Mouse (Mus musculus): ENCODE measurements around the gene Gm49336. TPM values are rescaled to one million over a fixed set of nuclear protein-coding genes. Genes with fewer than 3 reads are reported as not detected.

Gm49336 gene
- polyA plus RNA-seq, 2 experiments, result 20.4 to 35.9 TPM

DNA sequence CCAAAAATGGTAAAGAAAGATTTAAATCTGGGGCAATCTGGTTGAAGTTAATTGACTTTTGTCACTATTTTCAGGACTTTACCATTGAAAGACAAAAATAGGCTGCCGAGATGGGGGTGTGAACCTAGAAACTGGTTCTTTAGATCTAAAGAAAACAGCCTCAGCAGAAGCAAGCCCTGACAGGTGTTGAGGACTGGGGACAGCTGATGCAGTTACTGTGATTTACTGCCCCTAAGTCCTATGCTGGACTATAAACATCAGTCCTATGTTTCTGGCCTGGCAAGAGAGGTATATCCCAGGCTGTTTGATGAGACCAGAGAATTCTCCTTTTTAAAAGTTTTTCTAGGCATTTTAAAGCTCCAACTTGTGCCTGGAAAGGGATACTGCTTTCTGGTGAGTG lies 37.3 kb downstream of the Gm49336 start:
- Histone ChIP-seq H3K4me3 (ENCODE audit: insufficient read depth in 1 of 2, low read depth in 2 of 2, low read length in 2 of 2) (no peak overlapping the region), H3K9me3 (ENCODE audit: control insufficient read depth, low read length) (no peaks in the 10 kb centered on the region), H3K4me1 (replicated peaks; ENCODE audit: control insufficient read depth in 2 of 2, insufficient read depth in 2 of 2, low read length in 1 of 2) (no peaks in the 10 kb centered on the region), H3K36me3 (replicated peaks; ENCODE audit: control insufficient read depth, insufficient read depth, low read depth) (peaks cover 2% of the 10 kb centered on the region; the same call in 1 of the 2 replicates), H3K27ac (no peak overlapping the region), H3K4me2 (ENCODE audit: low read depth) (no peak overlapping the region), H3K9ac (replicated peaks) (no peak overlapping the region), H3K27me3 (ENCODE audit: control insufficient read depth, insufficient read depth, low read length) (no peaks in the 10 kb centered on the region)
- WGBS (ENCODE audit: insufficient replicate concordance), result 67% methylated on average over 1 of the region's 1 CpGs
- TF ChIP-seq EP300 (IDR thresholded peaks at IDR 0.05; ENCODE audit: low read depth), result no peak
- TF ChIP-seq CTCF (IDR thresholded peaks at IDR 0.05; ENCODE audit: low read depth), result no peak
- ATAC-seq (ENCODE audit: insufficient read depth) (no peak), DNase-seq (ENCODE audit: low read depth in 3 of 3, low spot score in 3 of 3) (no peak)

- Histone ChIP-seq H3K4me1 (replicated peaks; ENCODE audit: control insufficient read depth in 2 of 2, insufficient read depth in 2 of 2, low read length in 1 of 2) (no peaks in the 10 kb centered on the region), H3K27ac (no peak overlapping the region), H3K4me2 (ENCODE audit: low read depth) (no peak overlapping the region), H3K4me3 (ENCODE audit: insufficient read depth in 1 of 2, low read depth in 2 of 2, low read length in 2 of 2) (no peak overlapping the region), H3K27me3 (ENCODE audit: control insufficient read depth, insufficient read depth, low read length) (no peaks in the 10 kb centered on the region), H3K36me3 (replicated peaks; ENCODE audit: control insufficient read depth, insufficient read depth, low read depth) (no peaks in the 10 kb centered on the region), H3K9ac (replicated peaks) (no peak overlapping the region), H3K9me3 (ENCODE audit: control insufficient read depth, low read length) (no peaks in the 10 kb centered on the region)
- 71% methylated on average over 7 of the region's 7 CpGs for WGBS (ENCODE audit: insufficient replicate concordance)
- ATAC-seq (ENCODE audit: insufficient read depth), result no peak
- no peak for DNase-seq (ENCODE audit: low read depth in 3 of 3, low spot score in 3 of 3)
- no peak for TF ChIP-seq EP300 (IDR thresholded peaks at IDR 0.05; ENCODE audit: low read depth)
- no peak for TF ChIP-seq CTCF (IDR thresholded peaks at IDR 0.05; ENCODE audit: low read depth)
These were observed 42.1 kb downstream of the Gm49336 start for GRCm38 (mm10) chr14:60209166-60209565.

GRCm38 (mm10) chr14:60204993-60205392 lies 46.3 kb downstream of the Gm49336 start:
- Histone ChIP-seq H3K9ac (replicated peaks) (no peak overlapping the region), H3K9me3 (ENCODE audit: control insufficient read depth, low read length) (no peaks in the 10 kb centered on the region), H3K4me3 (ENCODE audit: insufficient read depth in 1 of 2, low read depth in 2 of 2, low read length in 2 of 2) (no peak overlapping the region), H3K27ac (no peak overlapping the region), H3K27me3 (ENCODE audit: control insufficient read depth, insufficient read depth, low read length) (no peaks in the 10 kb centered on the region), H3K4me1 (replicated peaks; ENCODE audit: control insufficient read depth in 2 of 2, insufficient read depth in 2 of 2, low read length in 1 of 2) (no peaks in the 10 kb centered on the region), H3K4me2 (ENCODE audit: low read depth) (no peak overlapping the region), H3K36me3 (replicated peaks; ENCODE audit: control insufficient read depth, insufficient read depth, low read depth) (no peaks in the 10 kb centered on the region)
- WGBS (ENCODE audit: insufficient replicate concordance), result 72% methylated on average over 6 of the region's 6 CpGs
- DNase-seq (ENCODE audit: low read depth in 3 of 3, low spot score in 3 of 3), result no peak
- no peak for TF ChIP-seq EP300 (IDR thresholded peaks at IDR 0.05; ENCODE audit: low read depth)
- TF ChIP-seq CTCF (IDR thresholded peaks at IDR 0.05; ENCODE audit: low read depth), result no peak
- ATAC-seq (ENCODE audit: insufficient read depth), result no peak

- no peak within 1 kb of the TSS for H3K4me2 ChIP-seq (ENCODE audit: low read depth)
- ATAC-seq (ENCODE audit: insufficient read depth) (no peak), DNase-seq (ENCODE audit: low read depth in 3 of 3, low spot score in 3 of 3) (no peak)
- TF ChIP-seq EP300 (IDR thresholded peaks at IDR 0.05; ENCODE audit: low read depth) (no peak), CTCF (IDR thresholded peaks at IDR 0.05; ENCODE audit: low read depth) (no peak)
- H3K27me3 ChIP-seq (ENCODE audit: control insufficient read depth, insufficient read depth, low read length), result no peaks in the 10 kb centered on the region
- no peak within 1 kb of the TSS for H3K27ac ChIP-seq
- H3K4me1 ChIP-seq (replicated peaks; ENCODE audit: control insufficient read depth in 2 of 2, insufficient read depth in 2 of 2, low read length in 1 of 2), result no peaks in the 10 kb centered on the region
- H3K4me3 ChIP-seq (ENCODE audit: insufficient read depth in 1 of 2, low read depth in 2 of 2, low read length in 2 of 2), result no peak within 1 kb of the TSS
- 48% methylated on average over 7 of the region's 7 CpGs for WGBS (ENCODE audit: insufficient replicate concordance)
- no peaks in the 10 kb centered on the region for H3K9me3 ChIP-seq (ENCODE audit: control insufficient read depth, low read length)
- no peaks in the 10 kb centered on the region for H3K36me3 ChIP-seq (replicated peaks; ENCODE audit: control insufficient read depth, insufficient read depth, low read depth)
- no peak within 1 kb of the TSS for H3K9ac ChIP-seq (replicated peaks)
These were observed 54.4 kb downstream of the Gm49336 start, which contains the start of gene Atp8a2 for GRCm38 (mm10) chr14:60196884-60197283. TSS of gene Atp8a2 (minus strand) at chr14:60197179.

GRCm38 (mm10) chr14:60195999-60196398 lies 55.3 kb downstream of the Gm49336 start:
- H3K27ac ChIP-seq, result no peak overlapping the region
- no peak for TF ChIP-seq EP300 (IDR thresholded peaks at IDR 0.05; ENCODE audit: low read depth)
- TF ChIP-seq CTCF (IDR thresholded peaks at IDR 0.05; ENCODE audit: low read depth), result no peak
- H3K9me3 ChIP-seq (ENCODE audit: control insufficient read depth, low read length), result no peaks in the 10 kb centered on the region
- H3K4me1 ChIP-seq (replicated peaks; ENCODE audit: control insufficient read depth in 2 of 2, insufficient read depth in 2 of 2, low read length in 1 of 2), result no peaks in the 10 kb centered on the region
- H3K27me3 ChIP-seq (ENCODE audit: control insufficient read depth, insufficient read depth, low read length), result no peaks in the 10 kb centered on the region
- H3K9ac ChIP-seq (replicated peaks), result no peak overlapping the region
- no peak overlapping the region for H3K4me3 ChIP-seq (ENCODE audit: insufficient read depth in 1 of 2, low read depth in 2 of 2, low read length in 2 of 2)
- no peaks in the 10 kb centered on the region for H3K36me3 ChIP-seq (replicated peaks; ENCODE audit: control insufficient read depth, insufficient read depth, low read depth)
- DNase-seq (ENCODE audit: low read depth in 3 of 3, low spot score in 3 of 3), result no peak
- no peak overlapping the region for H3K4me2 ChIP-seq (ENCODE audit: low read depth)
- no peak for ATAC-seq (ENCODE audit: insufficient read depth)
- WGBS (ENCODE audit: insufficient replicate concordance), result 79% methylated on average over 5 of the region's 5 CpGs
